Mouse (Mus musculus) brain, embryonic 14.5 days (tissue): ENCODE measurements around the gene Ccdc167.

Experiments used
- CTCF ChIP-seq: fragments of 200-500 bp; IDR thresholded peaks from 2 replicates; pipeline ENCODE4 v1.5.1; 2012; ENCODE audit warnings: inconsistent platforms, mild to moderate bottlenecking, moderate library complexity, borderline replicate concordance; ENCODE audit not compliant: insufficient read depth, insufficient read length; ENCODE audit errors: extremely low read depth
- POLR2A ChIP-seq: fragments of 200-500 bp; IDR thresholded peaks from 2 replicates; pipeline ENCODE4 v1.6.1; 2012; ENCODE audit warnings: mild to moderate bottlenecking, inconsistent platforms, borderline replicate concordance; ENCODE audit not compliant: poor library complexity, insufficient read depth, insufficient read length, severe bottlenecking; ENCODE audit errors: extremely low read depth

- TF ChIP-seq CTCF, result no peak
- no peak for TF ChIP-seq POLR2A
These were observed 37.7 kb upstream of the Ccdc167 start for GRCm38 (mm10) chr17:29754510-29754909.
